Mouse (Mus musculus): Measurements from ENCODE around the gene Dchs2. TPM values are rescaled to one million over a fixed set of nuclear protein-coding genes. Genes with fewer than 3 reads are reported as not detected.

The Dchs2 gene
- polyA plus RNA-seq, 1 experiment from 2014 or later, result 0.35 TPM

GRCm38 (mm10) chr3:83270982-83271381 lies 143.2 kb downstream of the Dchs2 start:
- DNase-seq (ENCODE audit: low spot score), result no peak
- peak; percentile 44 for TF ChIP-seq CTCF (IDR thresholded peaks at IDR 0.05; ENCODE audit: low read depth)
- no peak for TF ChIP-seq EP300 (optimal IDR thresholded peaks at IDR 0.05)
- Histone ChIP-seq H3K27me3 (ENCODE audit: control insufficient read depth, insufficient read depth, low read length) (no peaks in the 10 kb centered on the region), H3K36me3 (ENCODE audit: control insufficient read depth, insufficient read depth, low read length) (no peaks in the 10 kb centered on the region), H3K4me2 (replicated peaks; ENCODE audit: low read depth) (no peak overlapping the region), H3K9ac (ENCODE audit: low read length) (no peak overlapping the region), H3K4me1 (replicated peaks; ENCODE audit: control insufficient read depth, insufficient read depth) (no peaks in the 10 kb centered on the region), H3K9me3 (ENCODE audit: control insufficient read depth, low read length) (no peaks in the 10 kb centered on the region), H3K27ac (replicated peaks) (no peak overlapping the region), H3K4me3 (ENCODE audit: low read depth, low read length) (no peak overlapping the region)
- no peak for ATAC-seq (ENCODE audit: low FRiP score, low TSS enrichment)
- WGBS, result 65% methylated on average over 9 of the region's 9 CpGs

- 33% methylated on average over 19 of the region's 19 CpGs for WGBS
- H3K36me3 ChIP-seq (ENCODE audit: control insufficient read depth, insufficient read depth, low read length), result no peaks in the 10 kb centered on the region
- ATAC-seq (ENCODE audit: low FRiP score, low TSS enrichment) (peak; percentile 18; the same call in 1 of the 2 replicates), DNase-seq (ENCODE audit: low spot score) (peak; percentile 45)
- no peak overlapping the region for H3K4me3 ChIP-seq (ENCODE audit: low read depth, low read length)
- no peak overlapping the region for H3K9ac ChIP-seq (ENCODE audit: low read length)
- H3K27me3 ChIP-seq (ENCODE audit: control insufficient read depth, insufficient read depth, low read length), result no peaks in the 10 kb centered on the region
- peak; percentile 93 for TF ChIP-seq CTCF (IDR thresholded peaks at IDR 0.05; ENCODE audit: low read depth)
- no peak for TF ChIP-seq EP300 (optimal IDR thresholded peaks at IDR 0.05)
- no peak overlapping the region for H3K27ac ChIP-seq (replicated peaks)
- H3K4me1 ChIP-seq (replicated peaks; ENCODE audit: control insufficient read depth, insufficient read depth), result no peaks in the 10 kb centered on the region
- no peaks in the 10 kb centered on the region for H3K9me3 ChIP-seq (ENCODE audit: control insufficient read depth, low read length)
- H3K4me2 ChIP-seq (replicated peaks; ENCODE audit: low read depth), result no peak overlapping the region
Observed at GRCm38 (mm10) chr3:83273555-83274244, 146.0 kb downstream of the Dchs2 start.

- Histone ChIP-seq H3K4me2 (replicated peaks; ENCODE audit: low read depth) (no peak overlapping the region), H3K27ac (replicated peaks) (no peak overlapping the region), H3K27me3 (ENCODE audit: control insufficient read depth, insufficient read depth, low read length) (no peaks in the 10 kb centered on the region), H3K9ac (ENCODE audit: low read length) (no peak overlapping the region), H3K36me3 (ENCODE audit: control insufficient read depth, insufficient read depth, low read length) (no peaks in the 10 kb centered on the region), H3K4me3 (ENCODE audit: low read depth, low read length) (no peak overlapping the region), H3K9me3 (ENCODE audit: control insufficient read depth, low read length) (no peaks in the 10 kb centered on the region), H3K4me1 (replicated peaks; ENCODE audit: control insufficient read depth, insufficient read depth) (no peaks in the 10 kb centered on the region)
- DNase-seq (ENCODE audit: low spot score) (no peak), ATAC-seq (ENCODE audit: low FRiP score, low TSS enrichment) (no peak)
- TF ChIP-seq EP300 (optimal IDR thresholded peaks at IDR 0.05) (no peak), CTCF (IDR thresholded peaks at IDR 0.05; ENCODE audit: low read depth) (no peak)
- 61% methylated on average over 5 of the region's 5 CpGs for WGBS
Observed at GRCm38 (mm10) chr3:83275703-83276102, 148.0 kb downstream of the Dchs2 start.

GRCm38 (mm10) chr3:83283882-83284281 lies 156.1 kb downstream of the Dchs2 start:
- no peaks in the 10 kb centered on the region for H3K9me3 ChIP-seq (ENCODE audit: control insufficient read depth, low read length)
- no peak for TF ChIP-seq CTCF (IDR thresholded peaks at IDR 0.05; ENCODE audit: low read depth)
- no peak for TF ChIP-seq EP300 (optimal IDR thresholded peaks at IDR 0.05)
- no peak for ATAC-seq (ENCODE audit: low FRiP score, low TSS enrichment)
- no peak overlapping the region for H3K27ac ChIP-seq (replicated peaks)
- no peaks in the 10 kb centered on the region for H3K27me3 ChIP-seq (ENCODE audit: control insufficient read depth, insufficient read depth, low read length)
- no peak overlapping the region for H3K4me3 ChIP-seq (ENCODE audit: low read depth, low read length)
- WGBS, result 45% methylated on average over 1 of the region's 1 CpGs
- no peak overlapping the region for H3K4me2 ChIP-seq (replicated peaks; ENCODE audit: low read depth)
- H3K9ac ChIP-seq (ENCODE audit: low read length), result no peak overlapping the region
- no peak for DNase-seq (ENCODE audit: low spot score)
- H3K4me1 ChIP-seq (replicated peaks; ENCODE audit: control insufficient read depth, insufficient read depth), result no peaks in the 10 kb centered on the region
- H3K36me3 ChIP-seq (ENCODE audit: control insufficient read depth, insufficient read depth, low read length), result no peaks in the 10 kb centered on the region

GRCm38 (mm10) chr3:83286975-83287405 lies 159.2 kb downstream of the Dchs2 start:
- 9% methylated on average over 11 of the region's 11 CpGs for WGBS
- Histone ChIP-seq H3K4me1 (replicated peaks; ENCODE audit: control insufficient read depth, insufficient read depth) (no peaks in the 10 kb centered on the region), H3K27me3 (ENCODE audit: control insufficient read depth, insufficient read depth, low read length) (no peaks in the 10 kb centered on the region), H3K4me3 (ENCODE audit: low read depth, low read length) (peak overlapping the region; percentile 29), H3K9me3 (ENCODE audit: control insufficient read depth, low read length) (no peaks in the 10 kb centered on the region), H3K27ac (replicated peaks) (no peak overlapping the region), H3K9ac (ENCODE audit: low read length) (no peak overlapping the region), H3K4me2 (replicated peaks; ENCODE audit: low read depth) (peak overlapping the region; percentile 37), H3K36me3 (ENCODE audit: control insufficient read depth, insufficient read depth, low read length) (no peaks in the 10 kb centered on the region)
- DNase-seq (ENCODE audit: low spot score) (peak; percentile 28), ATAC-seq (ENCODE audit: low FRiP score, low TSS enrichment) (peak; percentile 67; the same call in 1 of the 2 replicates)
- TF ChIP-seq CTCF (IDR thresholded peaks at IDR 0.05; ENCODE audit: low read depth) (peak; percentile 84), EP300 (optimal IDR thresholded peaks at IDR 0.05) (no peak)

- Histone ChIP-seq H3K27ac (replicated peaks) (no peak overlapping the region), H3K9ac (ENCODE audit: low read length) (no peak overlapping the region), H3K36me3 (ENCODE audit: control insufficient read depth, insufficient read depth, low read length) (no peaks in the 10 kb centered on the region), H3K9me3 (ENCODE audit: control insufficient read depth, low read length) (no peaks in the 10 kb centered on the region), H3K4me3 (ENCODE audit: low read depth, low read length) (no peak overlapping the region), H3K4me1 (replicated peaks; ENCODE audit: control insufficient read depth, insufficient read depth) (no peaks in the 10 kb centered on the region), H3K4me2 (replicated peaks; ENCODE audit: low read depth) (no peak overlapping the region), H3K27me3 (ENCODE audit: control insufficient read depth, insufficient read depth, low read length) (no peaks in the 10 kb centered on the region)
- ATAC-seq (ENCODE audit: low FRiP score, low TSS enrichment) (no peak), DNase-seq (ENCODE audit: low spot score) (no peak)
- no peak for TF ChIP-seq EP300 (optimal IDR thresholded peaks at IDR 0.05)
- TF ChIP-seq CTCF (IDR thresholded peaks at IDR 0.05; ENCODE audit: low read depth), result no peak
- 23% methylated on average over 6 of the region's 6 CpGs for WGBS
Observed at GRCm38 (mm10) chr3:83288118-83288840, 160.5 kb downstream of the Dchs2 start.
